Mouse (Mus musculus): ENCODE measurements around the gene Sgk1. TPM values are rescaled to one million over a fixed set of nuclear protein-coding genes. Genes with fewer than 3 reads are reported as not detected.

The Sgk1 gene
- polyA plus RNA-seq, 1 experiment from 2014 or later = 32.6 TPM

GRCm38 (mm10) chr10:21853122-21853521, 28.9 kb upstream of the Sgk1 start:
- H3K27me3 ChIP-seq (ENCODE audit: insufficient read depth, low read length) = no peaks in the 10 kb centered on the region
- ATAC-seq (ENCODE audit: insufficient read depth) (no peak), DNase-seq (no peak)
- no peak overlapping the region for H3K27ac ChIP-seq (ENCODE audit: low read depth)
- no peak overlapping the region for H3K4me2 ChIP-seq
- H3K4me1 ChIP-seq (ENCODE audit: insufficient read depth) = no peaks in the 10 kb centered on the region
- H3K4me3 ChIP-seq (ENCODE audit: low read depth, low read length) = no peak overlapping the region
- no peaks in the 10 kb centered on the region for H3K9me3 ChIP-seq (ENCODE audit: low read depth, low read length)
- TF ChIP-seq CTCF (IDR thresholded peaks at IDR 0.05; ENCODE audit: low read depth) = no peak
- H3K36me3 ChIP-seq (ENCODE audit: insufficient read depth) = no peaks in the 10 kb centered on the region
- H3K9ac ChIP-seq = no peak overlapping the region
- WGBS = 70% methylated on average over 6 of the region's 6 CpGs

- Histone ChIP-seq H3K4me3 (ENCODE audit: low read depth, low read length) (no peak overlapping the region), H3K36me3 (ENCODE audit: insufficient read depth) (no peaks in the 10 kb centered on the region), H3K9ac (no peak overlapping the region), H3K27me3 (ENCODE audit: insufficient read depth, low read length) (no peaks in the 10 kb centered on the region), H3K9me3 (ENCODE audit: low read depth, low read length) (no peaks in the 10 kb centered on the region), H3K4me1 (ENCODE audit: insufficient read depth) (no peaks in the 10 kb centered on the region), H3K4me2 (no peak overlapping the region), H3K27ac (ENCODE audit: low read depth) (no peak overlapping the region)
- WGBS = 83% methylated on average over 14 of the region's 14 CpGs
- ATAC-seq (ENCODE audit: insufficient read depth) = no peak
- no peak for TF ChIP-seq CTCF (IDR thresholded peaks at IDR 0.05; ENCODE audit: low read depth)
- DNase-seq = no peak
These were observed 28.2 kb upstream of the Sgk1 start for GRCm38 (mm10) chr10:21853566-21854328.

- no peak for ATAC-seq (ENCODE audit: insufficient read depth)
- Histone ChIP-seq H3K9me3 (ENCODE audit: low read depth, low read length) (no peaks in the 10 kb centered on the region), H3K4me3 (ENCODE audit: low read depth, low read length) (no peak overlapping the region), H3K9ac (no peak overlapping the region), H3K4me1 (ENCODE audit: insufficient read depth) (no peaks in the 10 kb centered on the region), H3K27ac (ENCODE audit: low read depth) (no peak overlapping the region), H3K36me3 (ENCODE audit: insufficient read depth) (no peaks in the 10 kb centered on the region), H3K27me3 (ENCODE audit: insufficient read depth, low read length) (no peaks in the 10 kb centered on the region), H3K4me2 (no peak overlapping the region)
- no peak for DNase-seq
- 83% methylated on average over 7 of the region's 7 CpGs for WGBS
- TF ChIP-seq CTCF (IDR thresholded peaks at IDR 0.05; ENCODE audit: low read depth) = no peak
These were observed 26.6 kb upstream of the Sgk1 start for GRCm38 (mm10) chr10:21855338-21855737.

GRCm38 (mm10) chr10:21857676-21858075, 24.3 kb upstream of the Sgk1 start:
- no peaks in the 10 kb centered on the region for H3K4me1 ChIP-seq (ENCODE audit: insufficient read depth)
- no peak overlapping the region for H3K4me2 ChIP-seq
- 56% methylated on average over 10 of the region's 10 CpGs for WGBS
- TF ChIP-seq CTCF (IDR thresholded peaks at IDR 0.05; ENCODE audit: low read depth) = no peak
- no peak overlapping the region for H3K9ac ChIP-seq
- ATAC-seq (ENCODE audit: insufficient read depth) = no peak; the same call in 1 of the 2 replicates
- no peaks in the 10 kb centered on the region for H3K27me3 ChIP-seq (ENCODE audit: insufficient read depth, low read length)
- peak; percentile 9 for DNase-seq
- no peaks in the 10 kb centered on the region for H3K36me3 ChIP-seq (ENCODE audit: insufficient read depth)
- H3K27ac ChIP-seq (ENCODE audit: low read depth) = no peak overlapping the region
- H3K9me3 ChIP-seq (ENCODE audit: low read depth, low read length) = no peaks in the 10 kb centered on the region
- no peak overlapping the region for H3K4me3 ChIP-seq (ENCODE audit: low read depth, low read length)

- TF ChIP-seq CTCF (IDR thresholded peaks at IDR 0.05; ENCODE audit: low read depth) = no peak
- ATAC-seq (ENCODE audit: insufficient read depth) = no peak
These were observed 23.5 kb upstream of the Sgk1 start for GRCm38 (mm10) chr10:21858437-21858974.

GRCm38 (mm10) chr10:21866504-21866903, 15.5 kb upstream of the Sgk1 start:
- H3K9ac ChIP-seq = no peak overlapping the region
- WGBS = 37% methylated on average over 4 of the region's 4 CpGs
- H3K4me1 ChIP-seq (ENCODE audit: insufficient read depth) = no peaks in the 10 kb centered on the region
- H3K4me2 ChIP-seq = no peak overlapping the region
- no peaks in the 10 kb centered on the region for H3K9me3 ChIP-seq (ENCODE audit: low read depth, low read length)
- H3K4me3 ChIP-seq (ENCODE audit: low read depth, low read length) = no peak overlapping the region
- H3K27me3 ChIP-seq (ENCODE audit: insufficient read depth, low read length) = no peaks in the 10 kb centered on the region
- H3K27ac ChIP-seq (ENCODE audit: low read depth) = no peak overlapping the region
- TF ChIP-seq CTCF (IDR thresholded peaks at IDR 0.05; ENCODE audit: low read depth) = no peak
- ATAC-seq (ENCODE audit: insufficient read depth) (no peak), DNase-seq (no peak)
- no peaks in the 10 kb centered on the region for H3K36me3 ChIP-seq (ENCODE audit: insufficient read depth)

More at GRCm38 (mm10) chr10:21858437-21858974, 23.5 kb upstream of the Sgk1 start:
- Histone ChIP-seq H3K4me1 (ENCODE audit: insufficient read depth) (no peaks in the 10 kb centered on the region), H3K36me3 (ENCODE audit: insufficient read depth) (no peaks in the 10 kb centered on the region), H3K4me3 (ENCODE audit: low read depth, low read length) (no peak overlapping the region), H3K4me2 (no peak overlapping the region), H3K27ac (ENCODE audit: low read depth) (no peak overlapping the region), H3K27me3 (ENCODE audit: insufficient read depth, low read length) (no peaks in the 10 kb centered on the region), H3K9me3 (ENCODE audit: low read depth, low read length) (no peaks in the 10 kb centered on the region), H3K9ac (no peak overlapping the region)
- peak; percentile 28 for DNase-seq
- 37% methylated on average over 7 of the region's 7 CpGs for WGBS

- Histone ChIP-seq H3K27me3 (ENCODE audit: insufficient read depth, low read length) (no peaks in the 10 kb centered on the region), H3K36me3 (ENCODE audit: insufficient read depth) (no peaks in the 10 kb centered on the region), H3K9me3 (ENCODE audit: low read depth, low read length) (no peaks in the 10 kb centered on the region), H3K4me3 (ENCODE audit: low read depth, low read length) (no peak overlapping the region), H3K9ac (no peak overlapping the region), H3K4me1 (ENCODE audit: insufficient read depth) (no peaks in the 10 kb centered on the region), H3K4me2 (no peak overlapping the region), H3K27ac (ENCODE audit: low read depth) (no peak overlapping the region)
- TF ChIP-seq CTCF (IDR thresholded peaks at IDR 0.05; ENCODE audit: low read depth) = no peak
- WGBS = 71% methylated on average over 2 of the region's 2 CpGs
- ATAC-seq (ENCODE audit: insufficient read depth) (no peak), DNase-seq (no peak)
These were observed 13.8 kb upstream of the Sgk1 start for GRCm38 (mm10) chr10:21868221-21868620.
